Mouse (Mus musculus) small intestine, adult 2 months (tissue): ENCODE data around the gene Zfp825.
"Not testable (repeated sequence)": the region's sequence is repeated elsewhere in the genome, so short reads cannot be mapped to it uniquely, and the experiment has no call there.

Source experiments
- CTCF ChIP-seq: fragments of 200-500 bp; IDR thresholded peaks from 2 replicates; pipeline ENCODE4 v1.5.1; 2012; ENCODE audit warnings: low read depth, mild to moderate bottlenecking, control low read depth, inconsistent platforms, low read length, moderate library complexity, mixed read lengths; ENCODE audit not compliant: insufficient replicate concordance, insufficient read length; ENCODE audit errors: extremely low read depth
- POLR2A ChIP-seq: fragments of 200-500 bp; IDR thresholded peaks from 2 replicates; pipeline ENCODE4 v1.6.1; 2012; ENCODE audit warnings: low read depth, mild to moderate bottlenecking, control low read depth, inconsistent platforms, low read length, moderate library complexity

DNA sequence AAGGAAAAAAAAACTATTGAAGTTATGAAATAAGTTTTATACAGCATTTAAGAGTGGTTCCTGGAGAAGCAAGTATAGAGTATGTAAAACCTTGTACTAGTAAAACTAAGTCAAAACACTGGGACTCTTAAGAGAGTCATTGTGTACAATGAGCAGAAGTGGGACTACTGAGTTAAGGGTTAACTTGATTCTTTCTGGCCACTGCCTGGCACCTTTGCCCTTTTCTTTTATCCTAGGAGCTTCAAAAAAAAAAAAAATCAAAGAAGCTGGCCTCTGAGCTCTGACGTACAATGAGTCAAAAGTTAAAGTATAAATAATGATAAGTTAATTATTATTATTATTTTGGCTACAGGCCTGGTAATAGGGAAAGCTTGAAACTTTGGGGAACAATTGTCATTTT lies 37.5 kb upstream of the Zfp825 start:
- not testable (repeated sequence) for TF ChIP-seq POLR2A, CTCF
